Mouse (Mus musculus) testis, adult 2 months (tissue): Measurements from ENCODE around the gene Rbfox3.

ENCODE experiments used
- CTCF ChIP-seq: fragments of 200-500 bp; IDR thresholded peaks from 2 replicates; pipeline ENCODE4 v1.5.1; 2012; ENCODE audit warnings: low read depth, mild to moderate bottlenecking, inconsistent platforms, low read length, moderate library complexity; ENCODE audit not compliant: control insufficient read depth, insufficient read depth, insufficient replicate concordance
- POLR2A ChIP-seq: fragments of 200-500 bp; IDR thresholded peaks from 2 replicates; pipeline ENCODE4 v1.6.1; 2012; ENCODE audit warnings: low read depth, mild to moderate bottlenecking, inconsistent platforms, low read length, moderate library complexity; ENCODE audit not compliant: control insufficient read depth

DNA sequence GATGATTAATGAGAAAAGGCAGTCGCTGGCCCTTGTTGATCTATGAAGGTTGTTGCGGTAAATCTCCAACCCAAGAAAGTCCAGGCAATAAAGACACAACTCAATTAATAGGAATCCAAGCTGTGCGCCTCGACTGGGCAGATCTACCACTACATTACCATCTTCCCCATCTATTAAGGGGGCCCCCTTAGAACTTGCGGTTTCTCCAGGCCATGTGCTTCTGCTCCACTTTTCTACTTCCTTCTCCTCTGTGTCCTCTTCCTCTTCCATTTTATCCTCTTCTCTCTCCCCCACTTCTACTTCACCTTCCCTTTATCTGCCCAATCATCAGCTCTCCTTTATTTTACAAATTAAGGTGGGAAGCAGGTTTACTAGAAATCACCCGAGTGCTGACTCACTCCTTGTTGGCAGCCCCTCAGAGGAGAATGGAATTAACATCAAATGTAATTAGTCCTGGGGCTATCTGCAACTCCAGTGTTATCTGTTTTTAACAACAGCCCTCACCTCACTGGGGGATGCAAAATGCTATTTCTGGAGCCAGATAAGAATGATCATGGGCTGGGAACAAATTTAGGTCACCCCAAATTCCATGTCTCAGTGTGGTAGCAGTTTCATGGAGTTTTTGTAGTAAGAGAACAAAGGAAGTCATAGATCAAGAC lies 437.4 kb downstream of the Rbfox3 start:
- no peak for TF ChIP-seq POLR2A
- no peak for TF ChIP-seq CTCF
